Comparison of ENCODE assay signal across 15 mouse cellular contexts in the genomic region with DNA sequence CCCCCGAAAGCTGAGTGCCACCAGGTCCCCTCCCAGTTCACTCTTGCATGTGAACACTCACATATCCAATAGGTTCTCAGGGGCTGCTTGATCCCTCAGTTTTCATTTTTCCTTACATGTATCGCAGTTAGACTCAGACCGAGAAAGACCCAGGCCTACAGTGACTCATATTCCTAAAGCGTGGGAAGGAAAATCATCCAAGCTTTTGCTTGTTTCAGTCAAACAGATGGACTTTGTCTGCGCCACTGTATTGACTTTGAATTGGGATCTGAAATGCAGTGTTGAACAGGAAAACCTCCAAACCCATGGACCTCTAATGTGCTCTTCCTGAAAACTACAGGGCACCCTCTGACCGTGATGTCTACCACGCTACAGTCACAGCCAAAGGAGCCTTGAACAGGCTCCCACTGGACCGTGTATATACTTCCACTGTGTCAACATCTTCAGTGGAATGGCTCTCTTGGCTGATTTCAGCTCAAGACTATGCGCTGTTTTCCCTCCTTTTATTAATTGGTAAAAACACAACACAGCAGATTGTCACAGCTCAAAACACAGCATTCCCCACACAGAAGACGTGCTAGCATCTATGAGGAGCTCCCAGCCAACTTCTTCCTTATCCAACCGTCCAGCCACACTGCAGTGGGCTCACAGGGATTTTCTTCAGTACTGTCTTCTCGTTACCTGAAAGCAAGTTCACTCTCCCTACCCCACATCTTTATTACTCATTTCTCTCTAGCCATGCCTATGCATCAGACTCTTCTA. TPM values are rescaled to one million over a fixed set of nuclear protein-coding genes. Genes with fewer than 3 reads are reported as not detected.
DNase-seq lines count a peak whose midpoint lies in the region; ATAC-seq lines count a peak whose summit lies in the region.
"Had no signal": no experiment of that assay in that cellular context is flagged by ENCODE, and none has a peak within 500 bp of the region (broad histone marks: within the 10 kb centered on the region; RNA-seq: fewer than 3 reads in every experiment).

No protein-coding gene starts in this region.

- intact Hi-C loops in left cerebral cortex, postnatal 25 days (cut with DNase I): no loop called here
- intact Hi-C loops in left cerebral cortex, postnatal 10 days (cut with DNase I): no loop called here

- no peak for DNase-seq in frontal cortex, postnatal 25 days (ENCODE audit: low spot score in 2 of 2)
- DNase-seq in left cerebral cortex, postnatal 25 days (ENCODE audit: low spot score in 2 of 2): peak; percentile 13 to 65
- DNase-seq in left cerebral cortex, postnatal 10 days (ENCODE audit: extremely low spot score in 1 of 2, low spot score in 2 of 2): no peak
- DNase-seq in right cerebral cortex, adult 18-20 months: peak; percentile 18
- DNase-seq in right cerebral cortex, postnatal 36 days (ENCODE audit: low spot score in 2 of 2): no peak
- DNase-seq in telencephalon, adult 2 months (ENCODE audit: low read depth, low spot score): peak; percentile 28
- no peak for DNase-seq in urinary bladder, postnatal 36 days (ENCODE audit: low spot score in 2 of 2)
- DNase-seq: cerebellum, adult 11-12 months; cerebellum, postnatal 25 days; kidney, adult 8-10 months; kidney, postnatal 10 days; liver had no signal

- peak; percentile 76 for ATAC-seq in frontal cortex, adult (ENCODE audit: low TSS enrichment)
- ATAC-seq: hindbrain, embryonic 16.5 days; intestine, embryonic 15.5 days had no signal

RNA-seq across cellular contexts. Expression of gene Arl5a, which starts 36.7 kb away (rescaled TPM):
- 10 to 100 TPM; 63.0 to 64.2 TPM for total RNA-seq in left cerebral cortex, postnatal 25 days (2021)
- total RNA-seq in left cerebral cortex, postnatal 10 days (2021): 10 to 100 TPM; 73.5 to 80.7 TPM

Comparison
In these comparisons a context has a peak if more than half of its experiments do, and no peak if none do; other contexts are left out.
1. DNase-seq: peak in left cerebral cortex, postnatal 25 days (2 of 2), right cerebral cortex, adult 18-20 months (single experiment) and telencephalon, adult 2 months (single experiment); none in frontal cortex, postnatal 25 days (0 of 2), left cerebral cortex, postnatal 10 days (0 of 2), right cerebral cortex, postnatal 36 days (0 of 2) and urinary bladder, postnatal 36 days (0 of 2).